Mouse (Mus musculus): Measurements from ENCODE around the gene Gabra6.

Gabra6 gene

DNA sequence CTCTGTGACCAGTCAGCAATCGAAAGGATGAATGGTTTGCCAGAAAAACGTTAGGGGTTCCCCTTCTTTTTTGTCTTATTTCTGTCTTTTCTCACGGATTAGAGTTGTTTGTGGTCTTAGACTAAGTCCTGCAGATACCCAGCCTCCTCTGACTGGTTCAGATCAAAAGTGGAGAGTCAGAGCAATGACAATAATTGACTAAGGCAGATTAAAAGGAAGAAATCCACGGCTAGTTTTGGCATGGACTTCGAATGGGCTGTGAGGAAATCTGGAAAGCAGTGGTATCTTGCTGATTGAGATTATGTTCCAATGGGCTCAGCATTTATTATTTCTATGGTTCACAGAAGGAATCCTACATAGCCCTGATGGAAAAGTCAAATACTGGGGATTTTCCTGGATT is at the start of gene Gabra6:
Gabra6 (minus strand) TSS at position 191 of the 400 bp plus-strand sequence.
- DNase-seq, result no peak

DNA sequence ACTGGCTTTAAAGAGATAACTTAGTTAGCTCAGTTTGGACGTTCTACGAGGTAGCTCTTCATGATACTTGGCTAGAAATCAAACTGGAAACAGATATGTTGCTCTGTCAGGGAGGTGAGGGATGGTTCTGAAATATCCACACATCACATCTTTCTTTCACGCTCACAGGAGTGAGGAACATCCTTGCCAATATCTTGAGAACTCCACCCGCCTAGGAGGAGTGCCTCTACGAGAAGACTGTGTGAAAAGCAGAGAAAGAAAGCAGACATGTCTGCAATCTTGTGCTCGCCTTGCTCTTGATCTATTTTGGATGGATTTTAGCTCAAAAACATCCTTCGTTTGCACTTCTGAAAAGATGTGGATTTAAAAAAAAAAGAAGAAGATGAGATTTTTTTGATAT is 44.7 kb upstream of the Gabra6 start:
- DNase-seq, result no peak

DNA sequence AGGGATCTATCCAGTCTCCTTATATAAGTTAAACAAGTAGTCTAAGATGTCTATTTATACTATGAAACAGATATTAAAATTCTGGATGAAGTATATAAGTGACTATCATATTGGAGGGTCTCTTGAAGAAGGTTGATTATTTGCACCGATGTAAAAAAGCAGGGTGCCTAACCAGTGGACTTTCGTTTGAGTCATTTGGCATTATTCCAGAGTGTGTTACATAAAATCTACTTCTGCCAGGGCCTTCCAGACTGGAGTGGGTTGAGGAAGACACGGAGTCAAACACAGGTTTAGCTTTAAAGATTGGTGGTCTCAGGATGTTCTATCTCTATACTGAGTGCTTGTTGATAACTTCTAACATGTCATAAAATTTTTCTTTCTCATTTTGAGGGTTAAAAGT is 11.2 kb upstream of the Gabra6 start:
- no peak for DNase-seq

DNA sequence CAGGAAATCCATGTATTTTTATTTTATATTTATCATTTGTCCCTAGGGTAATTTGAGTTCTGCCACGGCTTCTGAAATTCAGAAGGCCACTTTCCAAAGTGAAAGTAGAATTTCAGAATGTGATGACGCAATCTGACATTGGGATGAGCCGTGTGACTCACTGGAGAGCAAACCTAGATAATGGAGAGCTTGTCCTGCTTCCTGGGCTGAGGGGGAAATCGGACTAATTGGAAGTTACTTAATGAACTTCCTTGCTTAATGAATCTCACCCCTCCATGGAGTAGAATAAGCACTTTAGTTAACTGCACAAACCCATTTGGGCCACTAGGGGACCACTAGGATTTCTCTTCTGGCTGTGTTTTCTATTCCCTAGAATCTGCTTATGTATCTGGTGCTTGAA is 5.4 kb upstream of the Gabra6 start:
- DNase-seq, result no peak

DNA sequence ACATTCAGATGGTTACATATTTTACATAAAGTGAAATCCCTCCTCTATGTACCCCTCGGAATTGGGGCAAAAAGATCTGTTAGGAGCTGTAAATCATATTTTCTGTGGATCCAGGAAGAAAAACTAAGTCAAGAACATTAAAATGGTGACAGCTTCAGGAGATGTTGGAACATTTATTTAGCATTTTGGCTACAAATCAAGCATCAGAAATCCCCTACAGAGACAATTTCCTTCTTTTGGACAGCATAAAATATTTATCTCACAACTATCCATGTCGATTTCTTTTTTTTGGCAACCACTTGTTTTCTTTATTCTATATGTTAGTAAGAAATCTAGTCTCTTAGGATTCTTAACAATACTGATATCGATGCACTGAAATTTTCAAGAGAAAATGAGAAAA is 688 bp upstream of the Gabra6 start:
- DNase-seq, result no peak

DNA sequence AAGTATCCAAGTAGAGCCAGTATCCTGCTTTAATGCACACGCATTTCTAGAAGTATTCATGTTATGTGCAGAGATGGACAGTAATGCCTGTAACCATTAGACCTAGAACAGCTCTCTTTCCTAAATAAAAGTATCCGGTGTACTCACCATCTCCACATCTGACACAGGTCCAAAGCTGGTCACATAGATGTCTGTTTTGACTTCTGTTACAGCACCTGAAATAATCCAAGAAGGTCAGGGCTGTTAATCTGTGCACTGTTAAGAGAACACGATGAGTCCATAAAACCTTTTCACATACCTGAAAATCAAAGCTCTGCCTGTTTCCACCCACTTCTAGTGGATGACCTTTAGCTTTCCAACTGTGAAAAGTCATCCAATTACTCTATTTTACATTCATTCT is 1.4 kb downstream of the Gabra6 start:
- DNase-seq, result no peak

DNA sequence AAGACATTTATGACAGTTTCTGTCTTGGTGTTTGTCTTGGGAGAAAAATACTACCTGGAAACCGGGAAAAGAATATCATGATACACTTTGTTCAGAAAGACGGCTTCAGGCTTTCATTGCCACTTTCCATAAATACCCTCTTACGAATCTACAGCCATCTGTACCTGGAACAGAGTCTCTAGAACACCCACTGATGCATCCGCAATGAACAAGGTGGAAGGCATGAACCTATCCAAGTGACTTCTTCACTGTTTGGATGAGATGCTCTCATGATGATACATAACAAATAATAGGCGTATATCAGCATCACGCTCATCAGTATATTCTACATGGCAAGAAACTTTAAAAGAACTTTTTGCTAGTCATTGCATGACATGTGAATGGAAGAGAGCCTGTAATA is 1.8 kb downstream of the Gabra6 start:
- no peak for DNase-seq

DNA sequence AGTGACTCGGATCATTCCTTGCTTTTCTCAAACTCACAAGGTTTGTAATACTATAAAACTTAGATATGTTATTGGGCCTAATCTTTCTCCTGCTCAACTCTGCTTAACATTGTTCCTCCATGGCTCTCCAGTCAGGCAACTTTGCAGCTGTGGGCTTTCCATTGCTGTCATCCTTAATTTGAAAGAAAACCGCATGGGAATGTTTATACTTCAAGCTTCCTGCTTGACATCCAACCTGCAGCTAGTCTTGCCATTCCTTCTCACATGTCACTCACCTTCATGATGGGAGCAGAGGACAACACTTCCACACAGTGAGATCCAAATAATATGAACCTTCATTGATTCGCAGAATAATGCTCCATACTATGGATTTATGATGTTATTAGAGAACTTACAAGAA is 2.9 kb downstream of the Gabra6 start:
- DNase-seq, result no peak

DNA sequence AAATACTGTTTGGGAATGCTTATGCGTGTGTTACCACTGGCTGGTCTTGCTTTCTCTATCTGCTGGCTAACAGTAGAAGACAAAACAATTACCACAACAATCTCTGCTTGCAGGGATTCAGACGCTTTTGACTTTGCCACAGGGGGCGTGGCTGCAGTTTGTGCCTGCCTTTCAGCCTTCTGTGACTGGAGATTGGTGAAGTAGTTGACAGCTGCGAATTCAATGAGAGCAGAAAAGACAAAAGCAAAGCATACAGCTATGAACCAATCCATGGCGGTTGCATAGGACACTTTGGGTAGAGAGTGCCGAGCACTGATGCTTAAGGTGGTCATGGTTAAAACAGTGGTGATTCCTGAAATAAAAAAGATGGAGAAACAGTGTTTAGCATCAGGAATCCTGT is 6.0 kb downstream of the Gabra6 start:
- DNase-seq, result no peak

DNA sequence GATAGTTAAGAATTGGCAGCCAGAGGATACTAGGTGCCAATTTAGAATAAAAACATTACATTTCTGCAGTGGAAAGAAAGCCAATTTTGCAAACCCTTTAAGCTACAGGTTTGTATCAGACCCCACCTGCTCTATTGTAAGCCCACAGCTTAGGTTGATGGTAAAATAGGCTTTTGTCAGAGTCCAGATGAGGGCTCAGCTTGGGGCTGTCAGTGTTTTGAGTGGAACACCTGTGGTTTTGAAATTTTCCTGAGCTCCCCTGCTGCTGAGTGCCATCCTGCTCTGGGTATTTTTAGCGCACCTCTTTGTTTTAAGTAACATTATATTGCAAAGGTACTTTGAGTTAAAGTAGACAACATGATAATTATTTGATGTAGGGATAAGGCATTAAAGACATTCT is 10.0 kb downstream of the Gabra6 start:
- no peak for DNase-seq

DNA sequence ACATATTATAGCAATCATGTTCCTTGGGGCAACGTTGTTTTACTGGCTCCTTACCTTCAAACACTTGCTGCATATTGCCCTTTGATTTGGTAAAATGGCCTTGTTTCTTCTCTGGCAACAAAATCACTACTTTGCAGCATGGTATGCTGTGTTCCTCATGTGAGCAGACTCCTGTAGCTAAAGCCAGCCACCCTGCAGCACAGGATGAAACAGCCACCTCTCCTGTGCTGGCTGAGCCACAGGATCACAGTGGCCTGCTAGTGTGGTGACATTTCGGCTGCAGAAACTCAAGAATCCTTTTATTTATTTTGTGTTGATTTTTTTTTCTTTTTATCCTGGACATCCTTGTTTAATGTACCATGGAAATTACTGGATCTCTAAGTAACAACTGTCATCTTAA is 11.8 kb downstream of the Gabra6 start:
- no peak for DNase-seq

DNA sequence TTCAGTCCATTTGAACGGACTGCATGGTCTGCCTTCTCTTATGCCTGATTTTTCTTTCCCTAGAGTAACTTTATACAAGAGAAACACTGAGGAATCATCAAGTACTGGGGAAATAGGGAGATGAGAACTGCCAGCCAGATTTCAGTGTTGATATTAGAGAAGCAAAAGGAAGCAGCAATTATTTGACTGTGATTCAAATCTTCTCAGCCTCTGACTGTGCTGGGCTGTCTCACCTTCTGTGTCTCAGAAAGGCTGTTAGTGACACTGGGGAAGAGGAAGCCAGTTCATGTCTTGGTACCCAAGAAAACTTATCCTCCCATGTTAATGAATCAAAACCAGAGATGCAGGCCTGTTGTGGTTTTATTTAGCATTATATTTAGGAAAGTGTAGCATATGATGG is 14.8 kb downstream of the Gabra6 start:
- no peak for DNase-seq

DNA sequence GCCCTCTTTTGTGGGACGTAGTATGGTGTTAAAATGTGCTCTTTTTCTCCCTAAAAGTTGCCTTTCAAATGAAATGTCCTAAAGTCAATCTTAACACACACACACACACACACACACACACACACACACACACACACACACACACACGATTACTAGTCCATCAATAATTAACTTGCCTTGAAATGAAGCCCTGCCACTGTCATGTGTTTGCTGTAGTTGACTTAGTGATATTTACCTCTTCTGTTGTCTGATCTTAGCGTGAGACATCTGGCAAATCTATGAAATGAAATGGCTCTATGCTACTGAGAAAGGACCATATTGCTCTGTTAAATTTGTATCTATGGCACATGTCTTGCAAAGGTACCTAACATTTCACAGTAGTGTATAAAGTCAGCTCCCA is 61.9 kb downstream of the Gabra6 start:
- no peak for DNase-seq

All from lung, postnatal 14 days (tissue).